Mouse (Mus musculus) forebrain, embryonic 11.5 days (tissue): ENCODE measurements around the gene Chst14. TPM values are rescaled to one million over a fixed set of nuclear protein-coding genes. Genes with fewer than 3 reads are reported as not detected.

Source experiments
- ATAC-seq: fragments of 200-750 bp; cut with Nextera tagmentation; replicated peaks from 2 replicates; pipeline ENCODE4 v1.8.0; 2017; ENCODE audit warnings: moderate TSS enrichment; ENCODE audit not compliant: low FRiP score
- DNase-seq: peaks from one replicate; pipeline ENCODE4 v3.0.0-alpha.2; 2017; ENCODE audit warnings: low spot score
- H3K27ac ChIP-seq: fragments of 300-500 bp; sonication (generic); 2 replicates; pipeline ENCODE4 v1.5.1; 2014; ENCODE audit warnings: low read depth, low read length
- H3K27me3 ChIP-seq: fragments of 300-500 bp; sonication (generic); 2 replicates; pipeline ENCODE4 v1.6.1; 2014; ENCODE audit warnings: mild to moderate bottlenecking, low read length, mixed read lengths; ENCODE audit not compliant: control insufficient read depth, insufficient read depth
- H3K36me3 ChIP-seq: fragments of 300-500 bp; sonication (generic); 2 replicates; pipeline ENCODE4 v1.6.1; 2014; ENCODE audit warnings: mild to moderate bottlenecking, low read length, moderate library complexity, mixed read lengths; ENCODE audit not compliant: control insufficient read depth, insufficient read depth
- H3K4me1 ChIP-seq: fragments of 300-500 bp; sonication (generic); replicated peaks from 2 replicates; pipeline ENCODE4 v1.6.1; 2014; ENCODE audit warnings: low read length, mixed read lengths; ENCODE audit not compliant: control insufficient read depth, insufficient read depth
- H3K4me2 ChIP-seq: fragments of 300-500 bp; sonication (generic); 2 replicates; pipeline ENCODE4 v1.6.1; 2014; ENCODE audit warnings: low read depth, mild to moderate bottlenecking, low read length, moderate library complexity, mixed read lengths; ENCODE audit not compliant: severe bottlenecking
- H3K4me3 ChIP-seq: fragments of 300-500 bp; sonication (generic); 2 replicates; pipeline ENCODE4 v1.5.1; 2014; ENCODE audit warnings: low read depth, low read length
- H3K9ac ChIP-seq: fragments of 300-500 bp; sonication (generic); 2 replicates; pipeline ENCODE4 v1.6.1; 2014; ENCODE audit warnings: low read length
- H3K9me3 ChIP-seq: fragments of 300-500 bp; sonication (generic); 2 replicates; pipeline ENCODE4 v1.6.1; 2016; ENCODE audit warnings: low read length, mixed read lengths; ENCODE audit not compliant: control insufficient read depth
- WGBS: fragments of 180-500 bp; shearing (Covaris S2); extraction: QIAGEN DNeasy Blood & Tissue Kit; methylation state at CpG from one replicate; pipeline ENCODE4 v1.1.7; 2014; 5-methylcytosine and 5-hydroxymethylcytosine counted together
- polyA plus RNA-seq: library from polyadenylated mRNA; unstranded; fragments of >200 nt; fragmentation: Nextera tagmentation; extraction: Ambion mirVana; gene quantifications from 2 replicates; pipeline ENCODE4 v1.2.1, GENCODE M21; 2014

Gene Chst14
- polyA plus RNA-seq, 1 experiment from 2014 or later = 15.7 TPM

GRCm38 (mm10) chr2:118978064-118978463 is 51.8 kb downstream of the Chst14 start:
- Histone ChIP-seq H3K27ac (no peak overlapping the region), H3K36me3 (no peaks in the 10 kb centered on the region), H3K9ac (no peak overlapping the region), H3K4me3 (no peak overlapping the region), H3K9me3 (no peaks in the 10 kb centered on the region), H3K4me2 (no peak overlapping the region), H3K27me3 (peaks cover 39% of the 10 kb centered on the region), H3K4me1 (peaks cover 3% of the 10 kb centered on the region; the same call in 1 of the 2 replicates)
- DNase-seq = peak; percentile 65
- 24% methylated on average over 6 of the region's 6 CpGs for WGBS
- ATAC-seq = no peak

Other genes starting within 250 kb of the Chst14 start
- gene Ankrd63, start 222.5 kb upstream of the Chst14 start, polyA plus RNA-seq = not detected in 2 replicates
- 0.33 and 0.45 TPM in 2 replicates for gene Plcb2, start 198.1 kb upstream of the Chst14 start, polyA plus RNA-seq
- gene Inafm2, start 180.7 kb upstream of the Chst14 start, polyA plus RNA-seq = 28.6 and 30.4 TPM in 2 replicates
- gene Ccdc9b, start 163.8 kb upstream of the Chst14 start, polyA plus RNA-seq = 0.36 and 0.87 TPM in 2 replicates
- gene Phgr1, start 153.7 kb upstream of the Chst14 start, polyA plus RNA-seq = not detected in 2 replicates
- 5.4 and 5.9 TPM in 2 replicates for gene Disp2, start 146.8 kb upstream of the Chst14 start, polyA plus RNA-seq
- gene Knstrn, start 112.5 kb upstream of the Chst14 start, polyA plus RNA-seq = 196 and 202 TPM in 2 replicates
- 48.8 and 58.0 TPM in 2 replicates for gene Ivd, start 64.5 kb upstream of the Chst14 start, polyA plus RNA-seq
- 1.3 TPM in 2 replicates for gene Bahd1, start 26.1 kb upstream of the Chst14 start, polyA plus RNA-seq
- 22.1 and 24.0 TPM in 2 replicates for gene Ccdc32, start 102.9 kb downstream of the Chst14 start, polyA plus RNA-seq
- 8.3 and 8.9 TPM in 2 replicates for gene Rpusd2, start 108.3 kb downstream of the Chst14 start, polyA plus RNA-seq
- 61.0 and 69.4 TPM in 2 replicates for gene Knl1, start 120.6 kb downstream of the Chst14 start, polyA plus RNA-seq
- 84.2 and 91.2 TPM in 2 replicates for gene Rad51, start 186.3 kb downstream of the Chst14 start, polyA plus RNA-seq
- 52.2 and 53.6 TPM in 2 replicates for gene Rmdn3, start 230.5 kb downstream of the Chst14 start, polyA plus RNA-seq
- gene Gchfr, start 241.3 kb downstream of the Chst14 start, polyA plus RNA-seq = 2.7 and 4.1 TPM in 2 replicates
- 0.28 and 0.29 TPM in 2 replicates for gene Gm14137, start 248.0 kb downstream of the Chst14 start, polyA plus RNA-seq